In genomic region chr5:144547333-144547878, GRCm38 (mm10) we compare ENCODE assay signal across 8 mouse cellular contexts. TPM values are rescaled to one million over a fixed set of nuclear protein-coding genes. Genes with fewer than 3 reads are reported as not detected.
A peak's percentile ranks its signal among the peaks of the same experiment; 100 is the strongest.
DNase-seq lines count a peak whose midpoint lies in the region; ATAC-seq lines count a peak whose summit lies in the region.
"Had no signal": no experiment of that assay in that cellular context is flagged by ENCODE, and none has a peak within 500 bp of the region (broad histone marks: within the 10 kb centered on the region; RNA-seq: fewer than 3 reads in every experiment).

No protein-coding gene starts in this region.

- H3K27me3 ChIP-seq in forebrain, embryonic 16.5 days (replicated peaks; ENCODE audit: control insufficient read depth, insufficient read depth, low read length) = peaks cover 19% of the 10 kb centered on the region; the same call in 1 of the 2 replicates
- peaks cover 89% of the 10 kb centered on the region for H3K27me3 ChIP-seq in midbrain, embryonic 10.5 days (ENCODE audit: low read depth, poor library complexity, severe bottlenecking)

- peak; percentile 32 for DNase-seq in right cerebral cortex, adult 18-20 months
- no peak for DNase-seq in right cerebral cortex, postnatal 36 days (ENCODE audit: low spot score in 2 of 2)
- DNase-seq in midbrain, embryonic 10.5 days (ENCODE audit: low spot score) = peak; percentile 31
- no peak for DNase-seq in gastrocnemius, adult 18-20 months (ENCODE audit: low spot score)
- no peak for DNase-seq in adrenal gland, postnatal 10 days
- DNase-seq in yolk sac, embryonic 10.5 days (ENCODE audit: low spot score) = no peak
- DNase-seq: gastrocnemius, postnatal 14 days had no signal

- H3K4me3 ChIP-seq in forebrain, embryonic 16.5 days (replicated peaks; ENCODE audit: low read length) = peak overlapping the region; percentile 49
- peak overlapping the region; percentile 54 for H3K4me3 ChIP-seq in midbrain, embryonic 10.5 days

- H3K4me2 ChIP-seq in forebrain, embryonic 16.5 days (ENCODE audit: low read length) = peak overlapping the region; percentile 59

- 5% methylated on average over 9 of the region's 9 CpGs for WGBS in forebrain, embryonic 16.5 days
- WGBS in midbrain, embryonic 10.5 days = 12% methylated on average over 9 of the region's 9 CpGs

- peaks cover 35% of the 10 kb centered on the region for H3K4me1 ChIP-seq in forebrain, embryonic 16.5 days (replicated peaks; ENCODE audit: control insufficient read depth, insufficient read depth, low read length)
- H3K4me1 ChIP-seq in midbrain, embryonic 10.5 days = peaks cover 45% of the 10 kb centered on the region

- H3K27ac ChIP-seq in forebrain, embryonic 16.5 days (ENCODE audit: low read length) = no peak overlapping the region
- H3K27ac ChIP-seq in midbrain, embryonic 10.5 days (replicated peaks) = no peak overlapping the region

- H3K9ac ChIP-seq in forebrain, embryonic 16.5 days (replicated peaks; ENCODE audit: low read depth, low read length) = no peak overlapping the region

- ATAC-seq in forebrain, embryonic 16.5 days = no peak

- H3K36me3 ChIP-seq in forebrain, embryonic 16.5 days (ENCODE audit: control insufficient read depth, insufficient read depth) = no peaks in the 10 kb centered on the region
- no peaks in the 10 kb centered on the region for H3K36me3 ChIP-seq in midbrain, embryonic 10.5 days

- no peaks in the 10 kb centered on the region for H3K9me3 ChIP-seq in forebrain, embryonic 16.5 days (ENCODE audit: control insufficient read depth, low read length)
- H3K9me3 ChIP-seq in midbrain, embryonic 10.5 days (replicated peaks) = no peaks in the 10 kb centered on the region

RNA-seq across cellular contexts. Expression of gene Nptx2, which starts 1.7 kb away (rescaled TPM):
- polyA plus RNA-seq in forebrain, embryonic 16.5 days (2015; fragmentation: Nextera tagmentation; extraction: Ambion mirVana) = 1.2 and 2.6 TPM in 2 replicates
- polyA plus RNA-seq in midbrain, embryonic 10.5 days (2016; fragmentation: Nextera tagmentation; extraction: Ambion mirVana) = 1.2 and 1.5 TPM in 2 replicates
- total RNA-seq in gastrocnemius, adult 18-20 months (2021) = not detected
- total RNA-seq in adrenal gland, postnatal 10 days (2021) = under 1 TPM; 0.79 to 0.87 TPM

Comparison
In these comparisons a context has a peak if more than half of its experiments do, and no peak if none do; other contexts are left out.
1. DNase-seq: peak in right cerebral cortex, adult 18-20 months (single experiment) and midbrain, embryonic 10.5 days (single experiment); none in right cerebral cortex, postnatal 36 days (0 of 2), gastrocnemius, adult 18-20 months (single experiment), adrenal gland, postnatal 10 days (single experiment) and yolk sac, embryonic 10.5 days (single experiment).